Mouse (Mus musculus) intestine, postnatal 0 days (tissue): ENCODE results near the gene Atad5. TPM values are rescaled to one million over a fixed set of nuclear protein-coding genes. Genes with fewer than 3 reads are reported as not detected.

Source experiments
- ATAC-seq: fragments of 200-750 bp; cut with Nextera tagmentation; 2 replicates; pipeline ENCODE4 v1.8.0; 2017; ENCODE audit warnings: mild to moderate bottlenecking, moderate TSS enrichment, moderate library complexity
- H3K27ac ChIP-seq: fragments of 300-500 bp; sonication (generic); 2 replicates; pipeline ENCODE4 v1.5.1; 2014; ENCODE audit warnings: mild to moderate bottlenecking, low read depth, low read length, moderate library complexity
- H3K27me3 ChIP-seq: fragments of 300-500 bp; sonication (generic); replicated peaks from 2 replicates; pipeline ENCODE4 v1.6.1; 2014; ENCODE audit warnings: low read length, mixed read lengths; ENCODE audit not compliant: control insufficient read depth, insufficient read depth
- H3K36me3 ChIP-seq: fragments of 300-500 bp; sonication (generic); 2 replicates; pipeline ENCODE4 v1.6.1; 2014; ENCODE audit warnings: mild to moderate bottlenecking, moderate library complexity; ENCODE audit not compliant: control insufficient read depth, insufficient read depth
- H3K4me1 ChIP-seq: fragments of 300-500 bp; sonication (generic); replicated peaks from 2 replicates; pipeline ENCODE4 v1.6.1; 2014; ENCODE audit warnings: antibody characterized with exemption, low read length, mixed read lengths; ENCODE audit not compliant: control insufficient read depth, insufficient read depth
- H3K4me2 ChIP-seq: fragments of 300-500 bp; sonication (generic); replicated peaks from 2 replicates; pipeline ENCODE4 v1.6.1; 2014; ENCODE audit warnings: low read depth, mild to moderate bottlenecking, moderate library complexity
- H3K4me3 ChIP-seq: fragments of 300-500 bp; sonication (generic); 2 replicates; pipeline ENCODE4 v1.5.1; 2014; ENCODE audit warnings: low read depth, low read length
- H3K9ac ChIP-seq: fragments of 300-500 bp; sonication (generic); 2 replicates; pipeline ENCODE4 v1.6.1; 2014; ENCODE audit warnings: mild to moderate bottlenecking, low read depth, low read length
- H3K9me3 ChIP-seq: fragments of 300-500 bp; sonication (generic); 2 replicates; pipeline ENCODE4 v1.6.1; 2016; ENCODE audit warnings: mixed run types; ENCODE audit not compliant: control insufficient read depth
- CTCF ChIP-seq: sonication (generic); IDR thresholded peaks from 2 replicates; pipeline ENCODE4 v1.5.1; 2016; ENCODE audit warnings: low read depth, mild to moderate bottlenecking, control low read depth, antibody characterized with exemption, moderate library complexity
- WGBS: fragments of 180-500 bp; shearing (Covaris S2); extraction: QIAGEN DNeasy Blood & Tissue Kit; methylation state at CpG from one replicate; pipeline ENCODE4 v1.1.7; 2014; 5-methylcytosine and 5-hydroxymethylcytosine counted together
- polyA plus RNA-seq: library from polyadenylated mRNA; unstranded; fragments of >200 nt; fragmentation: Nextera tagmentation; extraction: Ambion mirVana; gene quantifications from 2 replicates; pipeline ENCODE4 v1.2.1, GENCODE M21; 2015

The Atad5 gene
- polyA plus RNA-seq, 1 experiment from 2014 or later = 2.2 TPM

DNA sequence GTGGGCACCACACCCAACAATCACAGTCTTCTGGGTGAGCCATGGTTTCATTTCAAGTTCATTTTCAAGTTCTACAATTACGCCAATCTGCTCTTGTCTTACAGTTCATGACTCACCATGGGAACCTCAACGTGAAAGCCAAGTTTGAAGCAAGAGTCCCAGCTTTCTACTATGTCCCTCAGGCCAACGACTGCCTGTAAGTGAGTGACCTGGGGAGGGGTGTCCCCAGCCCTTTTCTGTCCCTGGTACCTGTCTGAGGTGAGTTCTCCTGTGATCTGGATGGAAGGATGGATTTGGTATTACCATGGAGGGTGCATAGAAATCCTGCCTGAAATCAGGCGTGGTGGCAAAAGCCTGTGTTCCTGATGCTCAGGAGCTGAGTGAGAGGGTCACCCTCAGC is 67.6 kb downstream of the Atad5 start:
- no peaks in the 10 kb centered on the region for H3K9me3 ChIP-seq
- H3K9ac ChIP-seq = no peak overlapping the region
- no peaks in the 10 kb centered on the region; the same call in 1 of the 2 replicates for H3K4me1 ChIP-seq
- 0 out of 2 replicates have a peak, but pooled peaks cover 2% of the 10 kb centered on the region for H3K27me3 ChIP-seq
- no peak overlapping the region for H3K4me3 ChIP-seq
- no peak for TF ChIP-seq CTCF
- H3K27ac ChIP-seq = no peak overlapping the region
- no peak overlapping the region for H3K4me2 ChIP-seq
- ATAC-seq = no peak
- no peaks in the 10 kb centered on the region; the same call in 1 of the 2 replicates for H3K36me3 ChIP-seq
- 77% methylated on average over 4 of the region's 4 CpGs for WGBS

GRCm38 (mm10) chr11:80159018-80159417 is 69.8 kb downstream of the Atad5 start:
- H3K27me3 ChIP-seq = 0 out of 2 replicates have a peak, but pooled peaks cover 2% of the 10 kb centered on the region

DNA sequence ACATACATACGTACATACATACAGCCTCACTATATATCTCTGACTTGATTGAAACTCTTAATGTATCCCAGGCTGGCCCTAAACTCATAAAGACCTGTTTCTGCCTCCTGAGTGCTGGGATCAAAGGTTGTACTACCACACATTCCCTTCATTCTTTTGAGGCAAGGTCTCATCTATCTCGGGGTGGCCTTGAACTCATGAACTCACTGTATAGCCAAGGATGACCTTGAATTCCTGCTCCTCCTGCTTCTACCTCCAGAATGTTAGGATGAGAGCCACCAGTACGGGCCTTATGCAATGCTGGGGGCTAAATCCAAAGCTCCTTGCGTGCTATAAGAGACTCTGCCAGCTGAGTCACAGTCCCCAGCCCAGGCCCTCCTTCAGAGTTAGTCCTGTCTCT is 71.8 kb downstream of the Atad5 start:
- Histone ChIP-seq H3K4me3 (no peak overlapping the region), H3K27ac (no peak overlapping the region), H3K9ac (no peak overlapping the region), H3K4me2 (no peak overlapping the region), H3K27me3 (no peaks in the 10 kb centered on the region), H3K4me1 (no peaks in the 10 kb centered on the region; the same call in 1 of the 2 replicates), H3K36me3 (peaks cover 13% of the 10 kb centered on the region; the same call in 1 of the 2 replicates), H3K9me3 (no peaks in the 10 kb centered on the region)
- no peak for TF ChIP-seq CTCF
- ATAC-seq = no peak
- 80% methylated on average over 4 of the region's 4 CpGs for WGBS

More at GRCm38 (mm10) chr11:80159018-80159417, 69.8 kb downstream of the Atad5 start:
- no peak overlapping the region for H3K4me2 ChIP-seq
- ATAC-seq = peak; percentile 66
- TF ChIP-seq CTCF = no peak
- H3K4me3 ChIP-seq = no peak overlapping the region
- H3K9me3 ChIP-seq = no peaks in the 10 kb centered on the region
- H3K4me1 ChIP-seq = no peaks in the 10 kb centered on the region; the same call in 1 of the 2 replicates
- H3K36me3 ChIP-seq = peaks cover 8% of the 10 kb centered on the region; the same call in 1 of the 2 replicates
- 44% methylated on average over 7 of the region's 7 CpGs for WGBS
- peak overlapping the region; percentile 50; the same call in 1 of the 2 replicates for H3K27ac ChIP-seq
- H3K9ac ChIP-seq = no peak overlapping the region

DNA sequence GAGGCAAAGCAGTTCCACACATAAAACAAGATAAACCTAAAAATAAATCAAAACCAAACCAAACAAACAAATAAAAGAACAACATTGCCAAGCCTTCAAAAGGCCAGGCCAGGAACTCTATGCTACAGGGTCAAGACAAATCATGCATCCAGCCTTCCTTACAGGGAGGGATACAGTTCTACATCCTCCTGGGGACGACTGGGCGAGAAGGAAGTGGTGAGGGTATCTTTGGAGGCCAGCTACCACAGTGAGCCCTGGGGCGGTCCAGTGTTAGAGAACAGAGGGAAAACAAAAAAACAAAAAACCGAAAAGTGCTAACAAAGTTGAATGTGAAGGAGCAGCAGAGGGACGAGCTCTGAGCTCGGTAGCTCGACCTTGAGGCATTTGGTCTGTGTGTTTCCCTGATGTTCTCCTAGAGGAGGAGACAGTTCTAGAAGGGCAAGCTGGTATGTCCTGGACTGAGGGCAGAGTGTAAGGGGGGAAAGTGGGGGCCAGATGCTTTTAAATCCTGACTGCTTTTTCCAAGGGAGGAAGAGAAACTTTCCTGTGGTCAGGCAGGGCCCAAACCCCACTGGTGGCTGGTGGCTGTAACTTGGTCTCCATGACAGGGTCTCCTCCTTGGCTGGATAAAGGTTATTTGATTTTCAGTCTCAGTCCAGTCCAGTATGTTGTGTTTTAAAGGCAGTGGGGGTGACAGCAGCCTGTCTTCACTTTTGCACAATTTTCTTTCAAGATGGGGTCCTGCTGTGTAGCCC is 74.3 kb downstream of the Atad5 start:
- Histone ChIP-seq H3K9ac (no peak overlapping the region), H3K36me3 (peaks cover 23% of the 10 kb centered on the region; the same call in 1 of the 2 replicates), H3K4me1 (no peaks in the 10 kb centered on the region), H3K27me3 (no peaks in the 10 kb centered on the region), H3K27ac (no peak overlapping the region), H3K9me3 (no peaks in the 10 kb centered on the region), H3K4me2 (no peak overlapping the region), H3K4me3 (no peak overlapping the region)
- WGBS = 71% methylated on average over 7 of the region's 7 CpGs
- ATAC-seq = no peak
- no peak for TF ChIP-seq CTCF

- Histone ChIP-seq H3K27me3 (no peaks in the 10 kb centered on the region), H3K9ac (no peak overlapping the region), H3K4me2 (no peak overlapping the region), H3K4me1 (no peaks in the 10 kb centered on the region), H3K27ac (no peak overlapping the region), H3K9me3 (no peaks in the 10 kb centered on the region), H3K36me3 (peaks cover 23% of the 10 kb centered on the region; the same call in 1 of the 2 replicates), H3K4me3 (no peak overlapping the region)
- ATAC-seq = no peak
- TF ChIP-seq CTCF = no peak
- WGBS = 43% methylated on average over 2 of the region's 2 CpGs
Observed at GRCm38 (mm10) chr11:80164224-80164623, 75.0 kb downstream of the Atad5 start.

DNA sequence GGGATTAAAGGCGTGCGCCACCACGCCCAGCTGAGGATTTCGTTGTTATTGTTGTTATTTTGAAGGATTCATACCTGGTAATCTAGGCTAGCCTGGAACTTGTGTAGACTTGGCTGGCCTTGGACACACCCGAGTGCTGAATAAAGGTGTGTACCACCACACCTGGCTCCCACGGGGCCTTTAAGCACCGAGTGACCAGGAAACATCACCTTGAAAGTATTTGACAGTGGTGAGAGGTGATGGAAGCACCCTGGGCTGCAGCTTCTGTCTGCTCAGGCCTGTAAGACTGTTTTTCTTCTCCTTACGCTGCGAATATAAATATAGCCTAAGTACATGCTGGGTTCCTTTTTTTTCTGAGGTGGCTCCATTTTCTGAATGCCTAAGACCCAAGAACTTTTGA is 78.9 kb downstream of the Atad5 start:
- no peak overlapping the region for H3K4me2 ChIP-seq
- no peak overlapping the region for H3K4me3 ChIP-seq
- ATAC-seq = no peak
- H3K9me3 ChIP-seq = no peaks in the 10 kb centered on the region
- peak overlapping the region; percentile 77 for H3K27ac ChIP-seq
- peaks cover 16% of the 10 kb centered on the region; the same call in 1 of the 2 replicates for H3K36me3 ChIP-seq
- H3K4me1 ChIP-seq = no peaks in the 10 kb centered on the region
- H3K9ac ChIP-seq = no peak overlapping the region
- TF ChIP-seq CTCF = no peak
- H3K27me3 ChIP-seq = no peaks in the 10 kb centered on the region
- WGBS = 80% methylated on average over 9 of the region's 9 CpGs
